In the genomic region with DNA sequence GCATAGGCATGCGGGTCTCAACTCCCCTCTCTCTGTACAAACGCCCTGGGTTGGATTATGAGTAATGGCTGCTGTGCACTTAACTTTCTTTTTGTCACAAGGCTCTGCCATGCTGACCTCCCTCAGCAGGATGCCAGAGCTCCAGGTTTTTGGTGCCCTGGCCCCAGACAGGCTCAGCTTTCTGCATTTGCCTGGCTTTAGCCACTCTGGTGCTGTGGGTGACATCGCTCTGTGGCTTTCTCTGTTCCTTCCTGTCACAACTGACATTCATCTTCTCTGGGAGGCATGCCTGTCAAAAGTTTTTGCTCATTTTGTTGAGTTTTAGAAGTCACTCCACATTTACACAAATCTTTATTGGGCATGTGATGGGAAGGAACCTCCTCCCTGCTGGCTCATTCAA, we compare ENCODE assay signal across 22 mouse cellular contexts.
"Had no signal": no experiment of that assay in that cellular context is flagged by ENCODE, and none has a peak within 500 bp of the region (broad histone marks: within the 10 kb centered on the region; RNA-seq: fewer than 3 reads in every experiment).

No protein-coding gene starts in this region.

- ATAC-seq: liver, postnatal 0 days; lung, postnatal 0 days; midbrain, embryonic 16.5 days had no signal

- H3K36me3 ChIP-seq: liver, embryonic 15.5 days; lung, embryonic 15.5 days; neural tube, embryonic 15.5 days had no signal

- H3K4me1 ChIP-seq: liver, embryonic 15.5 days had no signal

- DNase-seq: liver, postnatal 0 days; lung, adult 2 months; lung, postnatal 14 days; lung, postnatal 36 days; midbrain, embryonic 14.5 days; retina, postnatal 1 day; right cerebral cortex, adult 18-20 months; right cerebral cortex, postnatal 25 days; right cerebral cortex, postnatal 4 days; spleen, adult 18-20 months; thymus, adult 18-20 months; thymus, postnatal 25 days; thymus, postnatal 4 days had no signal

- H3K9me3 ChIP-seq: liver, embryonic 15.5 days; lung, embryonic 15.5 days; midbrain, embryonic 10.5 days; midbrain, embryonic 12.5 days; neural tube, embryonic 13.5 days; neural tube, embryonic 15.5 days had no signal

- H3K27me3 ChIP-seq: liver, embryonic 15.5 days; lung, embryonic 15.5 days; midbrain, embryonic 12.5 days; neural tube, embryonic 13.5 days; neural tube, embryonic 15.5 days had no signal

- H3K4me3 ChIP-seq: liver, embryonic 15.5 days; lung, embryonic 15.5 days; midbrain, embryonic 10.5 days; midbrain, embryonic 12.5 days; myocyte; neural tube, embryonic 13.5 days; neural tube, embryonic 15.5 days had no signal
